Mouse (Mus musculus) adrenal gland, adult 10 weeks (tissue): ENCODE measurements around the gene Epsti1. TPM values are rescaled to one million over a fixed set of nuclear protein-coding genes. Genes with fewer than 3 reads are reported as not detected.

Source experiments
- polyA plus RNA-seq: library from polyadenylated mRNA; stranded (reverse); fragments of 350-450 nt; fragmentation: Illumina TruSeq; extraction: RNeasy Lipid Tissue Mini Kit (QIAGEN cat#74804); gene quantifications from one replicate; pipeline ENCODE4 v1.2.3, GENCODE M21; 2014; ENCODE audit warnings: low read depth, low replicate concordance

The Epsti1 gene
- 3.5 TPM for polyA plus RNA-seq

GRCm38 (mm10) chr14:77904171-77904762, at the start of gene Epsti1:
Gene Epsti1, plus strand, starts transcription at chr14:77904239.

GRCm38 (mm10) chr14:77874304-77875241, 29.5 kb upstream of the Epsti1 start, which contains the start of gene Dnajc15:
Gene Dnajc15, minus strand, starts transcription at chr14:77875125.

Other genes starting within 250 kb of the Epsti1 start
- 621 TPM for gene Dnajc15, start 29.1 kb upstream of the Epsti1 start, polyA plus RNA-seq
- not detected for gene Fam216b, start 184.8 kb downstream of the Epsti1 start, polyA plus RNA-seq